Mouse (Mus musculus): Measurements from ENCODE around the gene Mia.

DNA sequence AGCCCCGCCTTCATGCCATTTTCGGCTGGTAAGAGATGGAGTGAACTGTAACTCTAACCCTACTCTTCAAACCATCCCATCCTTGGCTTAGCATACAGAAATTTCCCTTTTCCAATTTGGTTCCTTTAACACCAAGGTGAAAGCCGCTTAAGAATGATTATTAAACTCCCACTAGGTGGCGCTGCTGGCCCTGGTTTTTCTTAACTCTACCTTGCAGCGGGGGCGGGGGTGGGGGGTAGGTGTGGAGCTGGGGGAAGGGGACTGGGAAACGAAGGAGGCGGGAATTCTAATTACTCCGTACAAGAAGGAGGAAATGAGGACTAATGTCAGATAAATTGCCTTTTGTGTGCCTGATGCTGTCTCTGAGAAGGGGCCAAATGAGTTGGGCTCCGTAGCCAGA is 48.4 kb downstream of the Mia start:
- TF ChIP-seq GATA1 (IDR thresholded peaks at IDR 0.05; ENCODE audit: low read length) (no peak), TAL1 (IDR thresholded peaks at IDR 0.05; ENCODE audit: low read length) (no peak)

Data from erythroblast, embryonic 14.5 days (primary cell).